Mouse (Mus musculus): ENCODE measurements around the gene Glrx.

Glrx gene

DNA sequence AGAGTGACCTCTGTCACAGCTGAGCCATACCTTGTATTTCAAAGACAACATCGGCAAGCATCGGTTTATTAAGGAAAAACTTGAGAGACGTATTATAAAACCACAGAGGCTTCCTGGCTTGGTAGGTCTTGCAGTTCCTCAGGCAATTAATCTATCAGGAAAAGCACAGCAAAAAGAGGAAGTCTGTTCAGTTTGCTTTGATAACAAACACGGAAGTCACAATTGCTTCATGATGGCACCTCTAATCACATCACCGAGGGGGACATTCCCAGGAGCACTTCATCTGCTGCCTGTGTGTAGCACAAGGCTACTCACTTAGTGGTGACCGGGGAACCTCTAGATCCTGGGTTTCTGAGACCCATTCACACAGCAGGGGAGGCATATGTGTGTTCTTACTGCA is 53.2 kb downstream of the Glrx start:
- DNase-seq, result no peak
